Mouse (Mus musculus) heart, embryonic 11.5 days (tissue): ENCODE measurements around the gene Sntb2. TPM values are rescaled to one million over a fixed set of nuclear protein-coding genes. Genes with fewer than 3 reads are reported as not detected.

Experiments used
- ATAC-seq: fragments of 200-750 bp; cut with Nextera tagmentation; replicated peaks from 2 replicates; pipeline ENCODE4 v1.8.0; 2017; ENCODE audit warnings: moderate library complexity; ENCODE audit not compliant: insufficient number of reproducible peaks, low FRiP score, low TSS enrichment
- H3K27ac ChIP-seq: fragments of 300-500 bp; sonication (generic); 2 replicates; pipeline ENCODE4 v1.5.1; 2014; ENCODE audit warnings: mild to moderate bottlenecking, low read depth, low read length
- H3K27me3 ChIP-seq: fragments of 300-500 bp; sonication (generic); 2 replicates; pipeline ENCODE4 v1.6.1; 2014; ENCODE audit warnings: mild to moderate bottlenecking, low read length, mixed read lengths; ENCODE audit not compliant: control insufficient read depth, insufficient read depth
- H3K36me3 ChIP-seq: fragments of 300-500 bp; sonication (generic); 2 replicates; pipeline ENCODE4 v1.6.1; 2014; ENCODE audit warnings: mild to moderate bottlenecking, low read length, moderate library complexity, mixed read lengths; ENCODE audit not compliant: control insufficient read depth, insufficient read depth
- H3K4me1 ChIP-seq: fragments of 300-500 bp; sonication (generic); 2 replicates; pipeline ENCODE4 v1.6.1; 2014; ENCODE audit warnings: low read length; ENCODE audit not compliant: control insufficient read depth, insufficient read depth
- H3K4me2 ChIP-seq: fragments of 300-500 bp; sonication (generic); 2 replicates; pipeline ENCODE4 v1.6.1; 2014; ENCODE audit warnings: mild to moderate bottlenecking, moderate library complexity
- H3K4me3 ChIP-seq: fragments of 300-500 bp; sonication (generic); 2 replicates; pipeline ENCODE4 v1.5.1; 2014; ENCODE audit warnings: low read depth, low read length
- H3K9ac ChIP-seq: fragments of 300-500 bp; sonication (generic); 2 replicates; pipeline ENCODE4 v1.6.1; 2014; ENCODE audit warnings: mild to moderate bottlenecking, low read depth, low read length, moderate library complexity
- H3K9me3 ChIP-seq: fragments of 300-500 bp; sonication (generic); replicated peaks from 2 replicates; pipeline ENCODE4 v1.6.1; 2016; ENCODE audit warnings: low read length; ENCODE audit not compliant: control insufficient read depth
- WGBS: fragments of 180-500 bp; shearing (Covaris S2); extraction: QIAGEN DNeasy Blood & Tissue Kit; methylation state at CpG from one replicate; pipeline ENCODE4 v1.1.7; 2014; ENCODE audit not compliant: insufficient replicate concordance; 5-methylcytosine and 5-hydroxymethylcytosine counted together
- polyA plus RNA-seq: library from polyadenylated mRNA; unstranded; fragments of >200 nt; fragmentation: Nextera tagmentation; extraction: Ambion mirVana; gene quantifications from 2 replicates; pipeline ENCODE4 v1.2.1, GENCODE M21; 2014

Sntb2 gene
- polyA plus RNA-seq, 1 experiment from 2014 or later, result 8.0 TPM

DNA sequence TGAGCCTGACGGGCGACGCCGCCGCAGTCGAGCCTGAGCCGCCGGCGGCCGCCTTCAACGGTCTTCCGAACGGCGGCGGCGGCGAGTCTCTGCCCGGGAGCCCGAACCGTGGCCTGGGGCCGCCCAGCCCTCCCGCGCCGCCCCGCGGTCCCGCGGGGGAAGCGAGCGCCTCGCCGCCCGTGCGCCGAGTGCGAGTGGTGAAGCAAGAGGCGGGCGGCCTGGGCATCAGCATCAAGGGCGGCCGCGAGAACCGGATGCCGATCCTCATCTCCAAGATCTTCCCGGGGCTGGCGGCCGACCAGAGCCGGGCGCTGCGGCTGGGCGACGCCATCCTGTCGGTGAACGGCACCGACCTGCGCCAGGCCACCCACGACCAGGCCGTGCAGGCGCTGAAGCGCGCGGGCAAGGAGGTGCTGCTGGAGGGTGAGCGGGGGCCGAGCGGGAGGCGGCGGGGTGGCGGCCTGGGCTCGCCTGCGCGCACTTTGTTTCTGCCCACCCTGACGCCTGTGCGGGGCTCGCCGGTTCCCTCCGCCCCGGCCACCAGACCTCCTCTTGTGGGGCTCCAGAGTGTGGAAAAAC is 438 bp downstream of the Sntb2 start:
- ATAC-seq, result peak; percentile 58
- Histone ChIP-seq H3K4me3 (peak overlapping the region; percentile 93), H3K36me3 (no peaks in the 10 kb centered on the region), H3K27me3 (no peaks in the 10 kb centered on the region), H3K27ac (peak overlapping the region; percentile 85), H3K4me2 (peak overlapping the region; percentile 94), H3K9ac (peak overlapping the region; percentile 89), H3K4me1 (peaks cover 14% of the 10 kb centered on the region), H3K9me3 (no peaks in the 10 kb centered on the region)
- under 1% methylated on average over 69 of the region's 76 CpGs for WGBS

DNA sequence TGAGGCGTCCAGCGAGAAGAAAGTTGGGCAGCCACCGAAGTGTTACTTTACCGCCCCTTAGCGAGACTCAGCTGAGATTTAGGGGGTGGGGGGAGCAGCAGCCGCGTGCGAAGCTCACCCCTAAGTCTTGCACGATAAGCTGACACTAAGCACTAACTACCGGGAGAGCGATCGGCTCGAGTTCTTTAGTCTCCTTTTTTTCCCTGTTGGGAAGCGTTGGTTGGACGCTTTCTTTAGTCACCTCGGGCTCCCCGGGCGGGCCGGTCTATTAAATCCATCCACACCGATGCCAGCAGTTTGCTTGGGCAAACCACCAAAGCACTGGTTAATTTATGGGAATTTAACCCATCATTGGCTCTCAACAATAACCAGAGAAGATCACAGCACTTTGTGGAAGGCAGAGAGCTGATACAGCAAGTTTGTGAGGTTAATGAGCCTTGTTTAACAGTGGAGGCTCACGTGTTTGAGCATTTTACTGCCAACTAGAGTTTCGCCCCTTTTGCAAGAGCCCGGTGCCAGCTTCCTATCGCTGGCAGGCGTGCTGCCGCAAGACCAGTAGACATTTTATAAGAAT is 1.0 kb downstream of the Sntb2 start:
- H3K27ac ChIP-seq, result peak overlapping the region; percentile 85
- ATAC-seq, result no peak
- peaks cover 14% of the 10 kb centered on the region for H3K4me1 ChIP-seq
- H3K4me2 ChIP-seq, result peak overlapping the region; percentile 94
- no peaks in the 10 kb centered on the region for H3K36me3 ChIP-seq
- H3K9me3 ChIP-seq, result no peaks in the 10 kb centered on the region
- WGBS, result 2% methylated on average over 26 of the region's 26 CpGs
- no peaks in the 10 kb centered on the region for H3K27me3 ChIP-seq
- peak overlapping the region; percentile 93 for H3K4me3 ChIP-seq
- peak overlapping the region; percentile 89 for H3K9ac ChIP-seq

DNA sequence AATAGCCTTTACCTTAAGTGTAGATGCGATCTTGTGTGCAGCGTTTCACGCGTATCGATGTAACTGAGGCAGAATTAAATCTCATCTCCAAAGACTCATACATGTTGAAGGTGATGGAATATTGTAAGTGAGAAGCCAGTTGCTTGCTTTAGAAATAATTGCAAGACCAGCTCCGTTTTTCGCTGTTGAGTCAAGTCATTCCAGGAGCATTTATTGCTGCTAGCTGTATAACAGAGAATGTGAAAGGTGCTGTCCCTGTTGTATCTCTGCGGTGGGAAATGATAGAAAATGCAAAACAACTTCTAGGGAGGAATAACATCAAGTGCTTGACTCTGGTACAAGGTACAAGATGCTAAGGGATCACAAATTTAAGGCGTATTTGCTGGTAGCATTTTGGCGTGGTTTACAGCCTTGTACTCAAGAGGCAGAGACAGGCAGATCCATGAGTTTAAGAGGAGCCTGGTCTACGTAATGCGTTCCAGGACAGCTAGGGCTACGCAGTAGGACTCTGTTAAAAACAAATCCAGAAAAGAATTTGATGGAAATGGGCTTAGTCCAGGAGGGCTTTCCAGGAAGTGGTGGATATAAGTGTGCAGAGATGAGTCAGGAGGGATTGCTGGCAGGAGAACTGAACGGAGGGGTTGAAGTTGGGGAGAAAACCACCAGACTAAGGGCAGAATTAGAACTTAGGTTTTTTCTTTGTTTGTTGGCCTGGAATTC is 1.7 kb downstream of the Sntb2 start:
- H3K27me3 ChIP-seq, result no peaks in the 10 kb centered on the region
- ATAC-seq, result no peak
- H3K4me1 ChIP-seq, result peaks cover 14% of the 10 kb centered on the region
- no peak overlapping the region for H3K27ac ChIP-seq
- peak overlapping the region; percentile 93 for H3K4me3 ChIP-seq
- peak overlapping the region; percentile 94 for H3K4me2 ChIP-seq
- H3K9me3 ChIP-seq, result no peaks in the 10 kb centered on the region
- peak overlapping the region; percentile 89 for H3K9ac ChIP-seq
- no peaks in the 10 kb centered on the region for H3K36me3 ChIP-seq
- WGBS, result 46% methylated on average over 14 of the region's 14 CpGs

DNA sequence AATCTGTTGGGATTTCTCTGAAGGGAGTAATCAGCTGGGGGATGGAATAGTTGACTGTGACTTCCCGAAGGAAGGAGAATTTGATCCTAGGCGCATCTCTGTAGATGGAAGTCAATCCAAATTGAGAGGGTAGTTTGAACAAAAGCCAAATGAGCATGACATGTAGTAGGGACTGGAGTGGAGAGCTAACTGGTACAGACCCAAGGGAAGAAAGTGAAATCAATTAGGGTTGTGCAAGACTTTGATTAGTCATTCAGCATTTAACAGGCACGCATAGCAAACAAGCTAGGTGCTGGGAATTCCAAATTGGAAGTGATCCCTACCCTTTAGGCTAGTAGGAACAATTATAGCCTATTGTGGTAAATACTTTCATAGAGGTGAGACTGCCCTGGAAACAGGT is 6.3 kb downstream of the Sntb2 start:
- ATAC-seq, result no peak
- no peak overlapping the region for H3K4me2 ChIP-seq
- 93% methylated on average over 3 of the region's 3 CpGs for WGBS
- H3K27me3 ChIP-seq, result no peaks in the 10 kb centered on the region
- peaks cover 11% of the 10 kb centered on the region for H3K4me1 ChIP-seq
- H3K9ac ChIP-seq, result no peak overlapping the region
- H3K4me3 ChIP-seq, result no peak overlapping the region
- no peaks in the 10 kb centered on the region for H3K36me3 ChIP-seq
- no peak overlapping the region for H3K27ac ChIP-seq
- no peaks in the 10 kb centered on the region for H3K9me3 ChIP-seq

DNA sequence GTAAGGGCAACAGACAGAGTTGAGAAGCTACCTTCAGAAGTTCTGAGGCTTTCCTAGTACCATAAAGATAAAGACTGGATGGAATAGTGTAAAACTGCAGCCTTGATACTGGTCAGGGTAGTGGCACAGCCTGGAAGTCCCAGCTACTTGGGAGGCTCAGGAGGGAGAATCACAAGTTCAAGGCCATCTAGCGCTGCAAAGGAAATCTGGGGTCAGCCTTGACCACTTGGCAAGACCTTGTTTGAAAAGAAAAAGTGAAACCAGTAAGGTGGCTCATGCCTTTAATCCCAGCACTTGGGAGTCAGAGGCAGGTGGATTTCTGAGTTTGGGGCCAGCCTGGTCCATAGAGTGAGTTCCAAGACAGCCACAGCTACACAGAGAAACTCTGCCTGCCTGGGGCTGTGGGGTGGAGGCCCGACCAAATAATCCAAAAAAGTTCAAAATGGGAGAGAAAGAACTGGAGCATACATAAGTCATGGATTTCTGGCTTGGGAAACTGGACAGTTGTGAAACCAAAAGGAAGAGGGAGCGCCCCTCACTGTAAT is 8.4 kb downstream of the Sntb2 start:
- Histone ChIP-seq H3K9ac (no peak overlapping the region), H3K4me1 (no peaks in the 10 kb centered on the region; the same call in 1 of the 2 replicates), H3K36me3 (no peaks in the 10 kb centered on the region), H3K27me3 (no peaks in the 10 kb centered on the region), H3K4me3 (no peak overlapping the region), H3K4me2 (no peak overlapping the region), H3K27ac (no peak overlapping the region), H3K9me3 (no peaks in the 10 kb centered on the region)
- no peak for ATAC-seq
- whole genome bisulfite sequencing, result 84% methylated on average over 3 of the region's 3 CpGs

DNA sequence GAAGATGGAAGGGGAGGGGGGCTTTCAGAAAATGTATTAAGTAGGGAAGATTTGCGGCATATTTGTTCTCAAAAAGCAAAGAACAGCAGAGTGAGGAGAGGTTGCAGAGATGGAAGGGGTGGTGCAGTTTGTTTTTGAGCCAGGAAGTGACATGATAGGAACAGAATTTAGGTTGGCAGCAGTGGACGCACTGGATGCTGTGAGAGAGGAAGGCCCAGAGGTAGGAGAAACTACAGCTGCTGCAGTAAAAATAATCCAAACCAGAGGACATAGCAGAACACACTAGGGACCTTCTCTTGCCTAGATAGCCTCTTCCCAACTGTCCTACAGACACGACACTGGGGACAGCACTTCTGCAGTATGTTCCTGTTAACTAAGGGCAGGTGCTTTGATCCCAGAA is 9.2 kb downstream of the Sntb2 start:
- Histone ChIP-seq H3K36me3 (no peaks in the 10 kb centered on the region), H3K9me3 (no peaks in the 10 kb centered on the region), H3K4me3 (no peak overlapping the region), H3K4me1 (no peaks in the 10 kb centered on the region; the same call in 1 of the 2 replicates), H3K4me2 (no peak overlapping the region), H3K27ac (no peak overlapping the region), H3K9ac (no peak overlapping the region), H3K27me3 (no peaks in the 10 kb centered on the region)
- ATAC-seq, result no peak
- 53% methylated on average over 3 of the region's 3 CpGs for WGBS

DNA sequence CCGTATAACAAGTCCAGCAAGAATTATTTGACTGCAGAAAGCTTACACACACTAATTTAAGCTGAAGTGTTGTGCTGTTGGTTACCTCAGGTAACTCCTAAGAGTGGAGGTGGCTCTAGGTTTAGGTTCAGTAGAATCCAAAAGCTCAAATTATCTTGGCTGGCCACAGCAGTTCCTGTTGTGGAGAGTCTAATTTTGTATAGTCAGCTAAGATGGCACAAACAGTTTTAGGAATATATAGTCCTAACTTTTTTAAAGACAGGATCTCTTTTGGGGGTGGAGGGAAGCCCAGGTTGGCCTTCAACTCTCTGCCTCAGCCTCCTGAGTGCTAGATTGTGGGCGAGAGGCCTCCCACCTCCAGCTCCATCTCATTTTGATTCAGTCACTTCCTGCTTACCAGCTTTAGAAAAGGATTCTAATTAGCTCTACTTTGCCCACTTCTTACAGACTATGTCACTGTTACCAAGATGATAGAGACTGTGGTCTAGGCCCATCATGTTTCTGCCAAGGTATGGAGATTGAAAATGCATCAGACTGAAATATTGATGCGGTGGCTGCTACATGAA is 13.2 kb downstream of the Sntb2 start:
- no peak for ATAC-seq
- H3K27me3 ChIP-seq, result no peaks in the 10 kb centered on the region
- H3K4me1 ChIP-seq, result no peaks in the 10 kb centered on the region
- no peak overlapping the region for H3K27ac ChIP-seq
- H3K9me3 ChIP-seq, result no peaks in the 10 kb centered on the region
- WGBS, result 82% methylated on average over 3 of the region's 3 CpGs
- no peaks in the 10 kb centered on the region for H3K36me3 ChIP-seq
- H3K9ac ChIP-seq, result no peak overlapping the region
- no peak overlapping the region for H3K4me3 ChIP-seq
- H3K4me2 ChIP-seq, result no peak overlapping the region

DNA sequence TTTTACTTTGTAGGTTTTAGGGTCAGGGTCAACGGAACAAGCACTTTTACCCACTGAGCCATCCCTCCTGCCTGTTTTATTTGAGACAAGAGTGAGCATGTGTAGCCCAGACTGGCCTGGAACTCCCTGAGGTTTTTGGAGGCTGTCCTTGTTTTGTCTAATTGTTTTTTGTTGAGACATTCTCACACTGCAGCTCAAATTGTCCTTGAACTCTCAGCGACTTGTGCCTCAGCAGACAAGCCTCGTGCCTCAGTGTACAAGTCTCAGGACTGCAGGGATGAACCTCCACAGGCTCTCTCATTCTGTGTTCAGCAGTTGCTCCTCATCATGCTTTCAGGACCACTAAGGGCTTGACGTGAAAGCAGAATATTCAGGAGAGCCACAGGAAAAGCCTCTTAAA is 16.2 kb downstream of the Sntb2 start:
- Histone ChIP-seq H3K9me3 (no peaks in the 10 kb centered on the region), H3K36me3 (no peaks in the 10 kb centered on the region), H3K27ac (no peak overlapping the region), H3K4me1 (no peaks in the 10 kb centered on the region), H3K9ac (no peak overlapping the region), H3K4me2 (no peak overlapping the region), H3K4me3 (no peak overlapping the region), H3K27me3 (no peaks in the 10 kb centered on the region)
- WGBS, result 68% methylated on average over 4 of the region's 4 CpGs
- ATAC-seq, result no peak
